Mouse (Mus musculus) left cerebral cortex, adult 2 months (tissue): ENCODE data around the gene Ddx1. TPM values are rescaled to one million over a fixed set of nuclear protein-coding genes. Genes with fewer than 3 reads are reported as not detected.
"Not testable (repeated sequence)": the region's sequence is repeated elsewhere in the genome, so short reads cannot be mapped to it uniquely, and the experiment has no call there.

Source experiments
- DNase-seq, 2 experiments: peaks; one replicate each; pipeline ENCODE4 v3.0.0; 2021 to 2022; ENCODE audit warnings: low spot score in 2 of 2, mixed read lengths in 1 of 2; ENCODE audit errors: extremely low spot score in 1 of 2
- H3K27ac ChIP-seq: fragments of 200-600 bp; 2 replicates; pipeline ENCODE4 v1.8.1; 2022
- H3K4me3 ChIP-seq: fragments of 200-600 bp; 2 replicates; pipeline ENCODE4 v1.8.1; 2022
- CTCF ChIP-seq: fragments of 200-600 bp; IDR thresholded peaks from 2 replicates; pipeline ENCODE4 v1.8.1; 2022; ENCODE audit warnings: antibody characterized with exemption, mild to moderate bottlenecking, moderate library complexity
- intact Hi-C: fragments of 180-260 bp; cut with DNase I; formaldehyde crosslinking; loops from one replicate; pipeline ENCODE4 v1.15.1; 2025
- total RNA-seq, 2 experiments: library from RNA; stranded (reverse); gene quantifications; 2 replicates each; pipeline ENCODE4 v1.2.3; 2021

The Ddx1 gene
- total RNA-seq, 2 experiments from 2014 or later, result 114 to 129 TPM

- intact Hi-C loops, result no loop called here
- TF ChIP-seq CTCF, result no peak
- no peak overlapping the region for H3K27ac ChIP-seq
- H3K4me3 ChIP-seq, result no peak overlapping the region
- no peak for DNase-seq
Observed at GRCm38 (mm10) chr12:13202322-13202721, 46.7 kb downstream of the Ddx1 start.

- H3K27ac ChIP-seq, result no peak overlapping the region
- TF ChIP-seq CTCF, result no peak
- DNase-seq, result no peak
- intact Hi-C loops, result no loop called here
- H3K4me3 ChIP-seq, result no peak overlapping the region
Observed at GRCm38 (mm10) chr12:13200576-13200975, 48.4 kb downstream of the Ddx1 start.

- no peak overlapping the region for H3K27ac ChIP-seq
- intact Hi-C loops, result no loop called here
- DNase-seq, result no peak
Observed at GRCm38 (mm10) chr12:13199338-13200301, 49.4 kb downstream of the Ddx1 start.

DNA sequence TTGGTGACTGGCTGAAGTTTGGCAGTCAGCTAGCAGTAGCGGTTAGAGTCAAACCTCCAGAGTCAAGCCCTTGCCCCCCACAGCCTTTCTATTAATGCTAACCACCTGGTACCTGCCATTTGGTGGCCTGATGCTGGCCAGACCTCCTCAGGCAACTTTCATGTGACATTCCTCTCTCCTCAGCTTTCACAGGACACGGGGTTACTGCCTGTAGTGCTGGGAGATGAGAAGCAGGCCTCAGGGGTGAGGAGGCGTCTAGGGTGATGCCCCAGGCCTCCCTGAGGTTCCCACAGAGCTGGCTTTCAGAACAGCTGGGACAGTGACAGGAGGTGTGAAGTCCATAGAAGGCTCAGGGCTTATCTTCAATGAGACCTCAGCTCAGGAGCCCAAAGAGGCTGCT, 50.9 kb downstream of the Ddx1 start:
- no peak overlapping the region for H3K27ac ChIP-seq
- no peak overlapping the region for H3K4me3 ChIP-seq
- DNase-seq, result no peak
- TF ChIP-seq CTCF, result no peak
- intact Hi-C loops, result no loop called here

More at GRCm38 (mm10) chr12:13199338-13200301, 49.4 kb downstream of the Ddx1 start:
- H3K4me3 ChIP-seq, result no peak overlapping the region
- TF ChIP-seq CTCF, result no peak

GRCm38 (mm10) chr12:13196146-13196545, 52.9 kb downstream of the Ddx1 start:
- Histone ChIP-seq H3K27ac (no peak overlapping the region), H3K4me3 (no peak overlapping the region)
- TF ChIP-seq CTCF, result no peak
- DNase-seq, result no peak
- intact Hi-C loops, result no loop called here

DNA sequence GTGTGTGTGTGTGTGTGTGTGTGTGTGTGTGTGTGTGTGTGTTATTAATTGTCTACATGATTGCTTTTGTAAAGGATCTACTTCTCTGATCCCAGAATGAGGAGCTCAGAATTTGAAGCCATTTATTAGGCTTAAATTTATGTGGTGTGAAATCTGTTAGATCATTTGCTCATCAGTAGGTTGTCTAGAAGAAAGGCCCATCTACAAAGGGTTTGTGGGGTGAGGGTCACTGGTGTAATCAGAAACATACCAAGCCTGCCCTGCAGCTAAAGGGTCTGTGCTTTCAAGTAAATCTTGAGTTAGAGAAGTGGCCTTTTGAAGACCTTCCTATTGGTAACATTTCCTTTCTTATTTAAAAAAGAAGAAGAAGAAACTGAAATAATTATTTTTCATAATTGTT, 53.5 kb downstream of the Ddx1 start:
- no peak for TF ChIP-seq CTCF
- Histone ChIP-seq H3K4me3 (no peak overlapping the region), H3K27ac (no peak overlapping the region)
- no peak for DNase-seq
- intact Hi-C loops, result no loop called here

- intact Hi-C loops, result no loop called here
- no peak for TF ChIP-seq CTCF
- no peak overlapping the region for H3K27ac ChIP-seq
- no peak for DNase-seq
- no peak overlapping the region for H3K4me3 ChIP-seq
Observed at GRCm38 (mm10) chr12:13188059-13188700, 60.8 kb downstream of the Ddx1 start.

- Histone ChIP-seq H3K4me3 (no peak overlapping the region), H3K27ac (no peak overlapping the region)
- intact Hi-C loops, result no loop called here
- DNase-seq, result no peak
- no peak for TF ChIP-seq CTCF
Observed at GRCm38 (mm10) chr12:13186209-13186608, 62.8 kb downstream of the Ddx1 start.

DNA sequence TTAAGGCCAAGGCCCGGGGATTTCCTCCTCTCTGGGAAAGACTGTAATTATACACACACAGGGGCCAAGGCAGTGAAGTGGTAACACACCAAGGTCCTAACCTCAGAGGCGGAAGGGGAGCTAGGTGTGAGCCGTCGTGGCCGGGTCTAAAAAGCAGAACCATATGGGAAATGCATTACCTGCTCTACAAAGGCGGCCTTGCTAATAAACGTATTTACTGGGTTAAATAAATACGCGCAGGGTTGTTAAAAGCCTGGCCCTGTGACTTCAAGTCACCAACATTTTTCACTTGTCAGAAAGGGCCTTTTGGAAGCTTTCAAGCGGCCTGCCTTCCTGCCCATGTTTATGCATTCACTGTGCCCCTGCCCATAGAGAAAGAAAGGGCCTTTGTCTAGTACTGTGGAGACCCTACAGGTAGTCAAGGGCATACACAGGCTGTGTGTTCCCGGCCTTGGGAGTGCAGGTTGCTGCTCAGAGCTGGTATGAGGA, 64.1 kb downstream of the Ddx1 start:
- TF ChIP-seq CTCF, result no peak
- DNase-seq, result no peak
- Histone ChIP-seq H3K27ac (no peak overlapping the region), H3K4me3 (no peak overlapping the region)
- intact Hi-C loops, result no loop called here

GRCm38 (mm10) chr12:13184136-13184535, 64.9 kb downstream of the Ddx1 start:
- DNase-seq, H3K27ac ChIP-seq, H3K4me3 ChIP-seq, intact Hi-C loops: not testable (repeated sequence)

GRCm38 (mm10) chr12:13182220-13182619, 66.8 kb downstream of the Ddx1 start:
- no peak for TF ChIP-seq CTCF
- Histone ChIP-seq H3K27ac (no peak overlapping the region), H3K4me3 (no peak overlapping the region)
- intact Hi-C loops, result no loop called here
- DNase-seq, result no peak

DNA sequence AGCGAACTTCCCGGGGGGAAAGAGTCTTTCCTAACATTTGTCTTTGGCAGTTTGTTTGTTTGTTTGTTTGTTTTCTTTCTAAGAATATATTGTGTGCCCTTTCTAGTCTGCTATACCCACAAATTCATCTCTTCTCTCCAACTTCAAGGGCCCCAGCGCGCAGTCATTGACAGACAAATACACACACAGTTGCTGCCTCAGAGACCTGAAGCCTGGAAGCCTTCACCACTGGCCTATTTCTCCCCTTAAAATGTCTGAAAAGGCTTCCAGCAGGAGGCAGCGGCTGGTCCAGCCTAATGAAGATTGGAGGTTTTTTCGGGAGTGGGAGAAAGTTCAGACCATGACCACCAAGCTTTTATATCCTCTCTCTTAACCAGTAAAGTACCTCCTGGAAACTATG, 67.3 kb downstream of the Ddx1 start:
- intact Hi-C loops, result no loop called here
- H3K4me3 ChIP-seq, result no peak overlapping the region
- H3K27ac ChIP-seq, result no peak overlapping the region
- DNase-seq, result no peak
- no peak for TF ChIP-seq CTCF
